Mouse (Mus musculus): ENCODE results near the gene Pclo. TPM values are rescaled to one million over a fixed set of nuclear protein-coding genes. Genes with fewer than 3 reads are reported as not detected.

Gene Pclo
- polyA plus RNA-seq, 2 experiments = 0.01 to 0.02 TPM

DNA sequence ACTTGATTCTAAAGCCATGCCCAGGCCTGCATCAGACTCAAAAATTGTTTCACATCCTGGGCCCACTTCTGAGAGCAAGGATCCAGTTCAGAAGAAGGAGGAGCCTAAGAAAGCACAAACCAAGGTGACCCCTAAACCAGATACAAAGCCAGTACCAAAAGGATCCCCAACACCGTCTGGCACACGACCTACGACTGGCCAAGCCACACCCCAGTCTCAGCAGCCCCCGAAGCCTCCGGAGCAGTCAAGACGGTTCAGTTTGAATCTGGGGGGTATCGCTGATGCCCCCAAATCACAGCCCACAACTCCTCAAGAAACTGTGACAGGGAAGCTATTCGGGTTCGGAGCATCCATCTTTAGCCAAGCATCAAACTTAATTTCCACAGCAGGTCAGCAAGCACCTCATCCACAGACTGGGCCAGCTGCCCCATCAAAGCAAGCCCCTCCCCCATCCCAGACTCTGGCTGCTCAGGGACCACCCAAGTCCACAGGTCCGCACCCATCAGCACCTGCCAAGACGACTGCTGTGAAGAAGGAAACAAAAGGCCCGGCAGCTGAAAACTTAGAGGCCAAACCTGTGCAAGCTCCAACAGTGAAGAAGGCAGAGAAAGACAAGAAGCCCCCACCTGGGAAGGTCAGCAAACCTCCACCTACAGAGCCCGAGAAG, 25.4 kb downstream of the Pclo start:
- Histone ChIP-seq H3K4me3 (ENCODE audit: insufficient read depth in 1 of 2, low read depth in 2 of 2, low read length in 2 of 2) (no peak overlapping the region), H3K27ac (no peak overlapping the region), H3K27me3 (ENCODE audit: control insufficient read depth, insufficient read depth, low read length) (no peaks in the 10 kb centered on the region), H3K4me2 (ENCODE audit: low read depth) (no peak overlapping the region), H3K9me3 (ENCODE audit: control insufficient read depth, low read length) (no peaks in the 10 kb centered on the region), H3K9ac (replicated peaks) (no peak overlapping the region), H3K4me1 (replicated peaks; ENCODE audit: control insufficient read depth in 2 of 2, insufficient read depth in 2 of 2, low read length in 1 of 2) (no peaks in the 10 kb centered on the region), H3K36me3 (replicated peaks; ENCODE audit: control insufficient read depth, insufficient read depth, low read depth) (no peaks in the 10 kb centered on the region)
- WGBS (ENCODE audit: insufficient replicate concordance) = 63% methylated on average over 13 of the region's 13 CpGs
- TF ChIP-seq CTCF (IDR thresholded peaks at IDR 0.05; ENCODE audit: low read depth) = no peak
- no peak for TF ChIP-seq EP300 (IDR thresholded peaks at IDR 0.05; ENCODE audit: low read depth)
- DNase-seq (ENCODE audit: low read depth in 3 of 3, low spot score in 3 of 3) = no peak
- no peak for ATAC-seq (ENCODE audit: insufficient read depth)

DNA sequence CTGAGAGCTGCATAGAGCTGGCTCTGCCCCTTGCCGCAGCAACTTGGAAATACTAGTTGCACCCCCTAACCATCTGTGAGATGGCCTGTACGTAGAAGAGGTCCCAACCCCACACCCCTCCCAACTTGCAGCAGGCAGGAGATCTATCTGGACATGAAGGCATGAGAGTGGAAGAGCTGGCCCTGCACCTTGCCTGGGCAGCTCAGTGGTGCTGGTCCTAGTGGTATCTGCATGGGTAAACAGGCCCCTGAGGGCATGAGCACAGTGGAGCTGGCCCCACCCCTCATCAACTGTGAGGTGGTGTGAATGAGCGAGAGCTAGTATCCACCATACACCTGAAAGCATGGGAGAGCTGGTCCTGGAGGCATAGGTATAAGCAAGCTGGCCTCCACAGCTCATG, 60.9 kb downstream of the Pclo start:
- no peaks in the 10 kb centered on the region for H3K4me1 ChIP-seq (replicated peaks; ENCODE audit: control insufficient read depth in 2 of 2, insufficient read depth in 2 of 2, low read length in 1 of 2)
- no peak overlapping the region for H3K4me3 ChIP-seq (ENCODE audit: insufficient read depth in 1 of 2, low read depth in 2 of 2, low read length in 2 of 2)
- ATAC-seq (ENCODE audit: insufficient read depth) = no peak
- H3K27me3 ChIP-seq (ENCODE audit: control insufficient read depth, insufficient read depth, low read length) = no peaks in the 10 kb centered on the region
- no peak overlapping the region for H3K4me2 ChIP-seq (ENCODE audit: low read depth)
- H3K36me3 ChIP-seq (replicated peaks; ENCODE audit: control insufficient read depth, insufficient read depth, low read depth) = no peaks in the 10 kb centered on the region
- no peak for TF ChIP-seq CTCF (IDR thresholded peaks at IDR 0.05; ENCODE audit: low read depth)
- TF ChIP-seq EP300 (IDR thresholded peaks at IDR 0.05; ENCODE audit: low read depth) = no peak
- no peaks in the 10 kb centered on the region for H3K9me3 ChIP-seq (ENCODE audit: control insufficient read depth, low read length)
- H3K9ac ChIP-seq (replicated peaks) = no peak overlapping the region
- no peak overlapping the region for H3K27ac ChIP-seq
- 62% methylated on average over 3 of the region's 3 CpGs for WGBS (ENCODE audit: insufficient replicate concordance)
- DNase-seq (ENCODE audit: low read depth in 3 of 3, low spot score in 3 of 3) = no peak

DNA sequence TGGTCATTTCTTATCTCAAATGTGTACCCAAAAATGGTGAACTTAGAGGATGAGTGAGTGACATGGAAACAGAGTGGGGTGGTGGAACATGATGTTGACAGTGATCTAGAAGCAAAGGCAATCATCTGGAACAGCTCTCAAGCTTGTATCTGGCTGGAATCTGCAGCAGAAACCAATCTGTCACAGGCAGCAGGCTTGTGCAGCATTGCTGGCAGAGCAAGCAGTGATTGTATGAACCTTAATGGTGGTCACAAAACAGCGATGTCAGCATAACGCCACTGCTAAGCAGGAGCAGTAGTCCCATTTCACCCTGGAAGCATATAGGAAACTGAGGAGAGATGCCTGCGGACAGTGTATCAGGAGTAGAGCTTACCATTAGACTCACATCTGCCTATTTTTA, 76.8 kb downstream of the Pclo start:
- no peak overlapping the region for H3K9ac ChIP-seq (replicated peaks)
- 60% methylated on average over 3 of the region's 3 CpGs for WGBS (ENCODE audit: insufficient replicate concordance)
- no peak overlapping the region for H3K4me3 ChIP-seq (ENCODE audit: insufficient read depth in 1 of 2, low read depth in 2 of 2, low read length in 2 of 2)
- no peaks in the 10 kb centered on the region for H3K36me3 ChIP-seq (replicated peaks; ENCODE audit: control insufficient read depth, insufficient read depth, low read depth)
- TF ChIP-seq EP300 (IDR thresholded peaks at IDR 0.05; ENCODE audit: low read depth) = no peak
- TF ChIP-seq CTCF (IDR thresholded peaks at IDR 0.05; ENCODE audit: low read depth) = no peak
- no peak overlapping the region for H3K4me2 ChIP-seq (ENCODE audit: low read depth)
- no peak overlapping the region for H3K27ac ChIP-seq
- ATAC-seq (ENCODE audit: insufficient read depth) = no peak
- no peaks in the 10 kb centered on the region for H3K27me3 ChIP-seq (ENCODE audit: control insufficient read depth, insufficient read depth, low read length)
- H3K9me3 ChIP-seq (ENCODE audit: control insufficient read depth, low read length) = no peaks in the 10 kb centered on the region
- no peaks in the 10 kb centered on the region for H3K4me1 ChIP-seq (replicated peaks; ENCODE audit: control insufficient read depth in 2 of 2, insufficient read depth in 2 of 2, low read length in 1 of 2)
- no peak for DNase-seq (ENCODE audit: low read depth in 3 of 3, low spot score in 3 of 3)

DNA sequence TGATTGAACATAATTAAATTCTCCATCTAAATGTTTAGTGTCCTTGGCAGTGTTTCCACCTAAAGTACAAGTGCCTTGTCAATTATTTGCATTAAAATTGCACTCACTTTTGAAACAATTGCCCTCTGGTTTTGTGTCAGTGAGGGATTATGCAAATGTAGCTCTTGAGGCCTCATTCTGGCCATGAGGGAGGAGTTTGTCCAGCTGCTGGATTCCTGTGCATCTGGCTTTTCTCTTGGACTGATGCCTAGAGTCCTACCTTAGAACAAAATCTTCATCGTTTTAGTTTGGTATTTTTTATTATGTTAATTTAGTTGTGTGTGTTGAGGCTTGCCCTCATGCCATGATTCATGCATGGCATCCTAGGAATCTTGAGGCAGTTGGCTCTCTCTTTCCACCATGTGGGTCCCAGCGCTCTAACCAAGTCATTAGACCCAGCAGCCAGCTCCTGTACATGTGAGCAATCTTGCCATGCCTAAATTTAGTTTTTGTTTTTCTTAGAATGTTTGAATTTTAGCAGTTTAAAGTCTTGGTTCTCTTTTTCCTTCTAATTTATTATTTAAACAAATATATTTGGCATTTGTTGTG, 80.8 kb downstream of the Pclo start:
- no peaks in the 10 kb centered on the region for H3K4me1 ChIP-seq (replicated peaks; ENCODE audit: control insufficient read depth in 2 of 2, insufficient read depth in 2 of 2, low read length in 1 of 2)
- WGBS (ENCODE audit: insufficient replicate concordance) = 43% methylated on average over 2 of the region's 2 CpGs
- ATAC-seq (ENCODE audit: insufficient read depth) (no peak), DNase-seq (ENCODE audit: low read depth in 3 of 3, low spot score in 3 of 3) (no peak)
- no peak overlapping the region for H3K4me3 ChIP-seq (ENCODE audit: insufficient read depth in 1 of 2, low read depth in 2 of 2, low read length in 2 of 2)
- no peaks in the 10 kb centered on the region for H3K36me3 ChIP-seq (replicated peaks; ENCODE audit: control insufficient read depth, insufficient read depth, low read depth)
- H3K27ac ChIP-seq = no peak overlapping the region
- TF ChIP-seq CTCF (IDR thresholded peaks at IDR 0.05; ENCODE audit: low read depth) (no peak), EP300 (IDR thresholded peaks at IDR 0.05; ENCODE audit: low read depth) (no peak)
- H3K9me3 ChIP-seq (ENCODE audit: control insufficient read depth, low read length) = no peaks in the 10 kb centered on the region
- H3K9ac ChIP-seq (replicated peaks) = no peak overlapping the region
- no peaks in the 10 kb centered on the region for H3K27me3 ChIP-seq (ENCODE audit: control insufficient read depth, insufficient read depth, low read length)
- H3K4me2 ChIP-seq (ENCODE audit: low read depth) = no peak overlapping the region

DNA sequence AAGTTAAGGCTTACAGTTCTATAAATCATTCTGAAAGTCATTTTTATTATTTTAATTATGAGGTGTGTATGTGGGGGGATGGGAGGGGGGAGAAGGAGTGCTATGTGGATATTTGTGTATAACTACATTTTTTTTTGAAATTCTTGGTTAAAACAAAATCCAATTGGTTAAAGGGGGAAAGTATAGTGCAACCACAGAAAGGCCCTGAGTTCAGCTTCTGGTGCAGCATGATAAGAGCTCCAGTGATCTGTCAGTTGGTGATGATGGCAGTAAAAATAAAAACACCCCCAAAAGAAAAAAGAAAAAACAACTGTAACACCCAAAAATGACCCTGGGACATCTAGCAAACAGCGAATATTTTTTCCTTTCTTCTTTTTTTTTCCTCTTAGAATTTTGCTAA, 93.6 kb downstream of the Pclo start:
- TF ChIP-seq CTCF (IDR thresholded peaks at IDR 0.05; ENCODE audit: low read depth) = no peak
- TF ChIP-seq EP300 (IDR thresholded peaks at IDR 0.05; ENCODE audit: low read depth) = no peak
- Histone ChIP-seq H3K36me3 (replicated peaks; ENCODE audit: control insufficient read depth, insufficient read depth, low read depth) (no peaks in the 10 kb centered on the region), H3K9ac (replicated peaks) (no peak overlapping the region), H3K9me3 (ENCODE audit: control insufficient read depth, low read length) (no peaks in the 10 kb centered on the region), H3K4me3 (ENCODE audit: insufficient read depth in 1 of 2, low read depth in 2 of 2, low read length in 2 of 2) (no peak overlapping the region), H3K4me1 (replicated peaks; ENCODE audit: control insufficient read depth in 2 of 2, insufficient read depth in 2 of 2, low read length in 1 of 2) (no peaks in the 10 kb centered on the region), H3K4me2 (ENCODE audit: low read depth) (no peak overlapping the region), H3K27ac (no peak overlapping the region), H3K27me3 (ENCODE audit: control insufficient read depth, insufficient read depth, low read length) (no peaks in the 10 kb centered on the region)
- WGBS (ENCODE audit: insufficient replicate concordance) = 16% methylated on average over 1 of the region's 1 CpGs
- ATAC-seq (ENCODE audit: insufficient read depth) (no peak), DNase-seq (ENCODE audit: low read depth in 3 of 3, low spot score in 3 of 3) (no peak)

All from liver, embryonic 14.5 days (tissue).